Mouse (Mus musculus): ENCODE measurements around the gene Krt18. TPM values are rescaled to one million over a fixed set of nuclear protein-coding genes. Genes with fewer than 3 reads are reported as not detected.

Krt18 gene
- polyA plus RNA-seq, 1 experiment from 2014 or later, result 119 TPM

- H3K27ac ChIP-seq (ENCODE audit: low read length), result no peak overlapping the region
- no peaks in the 10 kb centered on the region; the same call in 1 of the 2 replicates for H3K27me3 ChIP-seq (ENCODE audit: control insufficient read depth, insufficient read depth, low read depth, low read length)
- no peaks in the 10 kb centered on the region for H3K4me1 ChIP-seq (ENCODE audit: control insufficient read depth, low read depth, low read length)
- H3K36me3 ChIP-seq (ENCODE audit: control insufficient read depth, insufficient read depth), result no peaks in the 10 kb centered on the region
- no peak overlapping the region for H3K9ac ChIP-seq (ENCODE audit: low read depth, low read length)
- H3K9me3 ChIP-seq (replicated peaks; ENCODE audit: control insufficient read depth, low read length), result no peaks in the 10 kb centered on the region
- no peak overlapping the region for H3K4me2 ChIP-seq (ENCODE audit: low read depth, low read length)
- WGBS (ENCODE audit: insufficient replicate concordance), result 61% methylated on average over 3 of the region's 3 CpGs
- ATAC-seq (ENCODE audit: low read depth), result no peak
- H3K4me3 ChIP-seq (ENCODE audit: low read depth, low read length), result no peak overlapping the region
Observed at GRCm38 (mm10) chr15:102044745-102045144, 16.8 kb downstream of the Krt18 start.

GRCm38 (mm10) chr15:102045691-102046090, 17.7 kb downstream of the Krt18 start:
- 56% methylated on average over 10 of the region's 10 CpGs for WGBS (ENCODE audit: insufficient replicate concordance)
- Histone ChIP-seq H3K27me3 (ENCODE audit: control insufficient read depth, insufficient read depth, low read depth, low read length) (no peaks in the 10 kb centered on the region; the same call in 1 of the 2 replicates), H3K36me3 (ENCODE audit: control insufficient read depth, insufficient read depth) (no peaks in the 10 kb centered on the region)

GRCm38 (mm10) chr15:102048006-102048405, 20.0 kb downstream of the Krt18 start:
- ATAC-seq (ENCODE audit: low read depth), result no peak
- no peaks in the 10 kb centered on the region for H3K9me3 ChIP-seq (replicated peaks; ENCODE audit: control insufficient read depth, low read length)
- no peak overlapping the region for H3K27ac ChIP-seq (ENCODE audit: low read length)
- H3K4me1 ChIP-seq (ENCODE audit: control insufficient read depth, low read depth, low read length), result no peaks in the 10 kb centered on the region
- H3K36me3 ChIP-seq (ENCODE audit: control insufficient read depth, insufficient read depth), result no peaks in the 10 kb centered on the region
- H3K4me3 ChIP-seq (ENCODE audit: low read depth, low read length), result no peak overlapping the region
- no peak overlapping the region for H3K9ac ChIP-seq (ENCODE audit: low read depth, low read length)
- H3K4me2 ChIP-seq (ENCODE audit: low read depth, low read length), result no peak overlapping the region
- WGBS (ENCODE audit: insufficient replicate concordance), result 66% methylated on average over 6 of the region's 6 CpGs
- H3K27me3 ChIP-seq (ENCODE audit: control insufficient read depth, insufficient read depth, low read depth, low read length), result peaks cover 6% of the 10 kb centered on the region; the same call in 1 of the 2 replicates

More at GRCm38 (mm10) chr15:102045691-102046090, 17.7 kb downstream of the Krt18 start:
- no peak for ATAC-seq (ENCODE audit: low read depth)
- Histone ChIP-seq H3K4me2 (ENCODE audit: low read depth, low read length) (no peak overlapping the region), H3K9me3 (replicated peaks; ENCODE audit: control insufficient read depth, low read length) (no peaks in the 10 kb centered on the region), H3K9ac (ENCODE audit: low read depth, low read length) (no peak overlapping the region), H3K4me3 (ENCODE audit: low read depth, low read length) (no peak overlapping the region), H3K4me1 (ENCODE audit: control insufficient read depth, low read depth, low read length) (no peaks in the 10 kb centered on the region), H3K27ac (ENCODE audit: low read length) (no peak overlapping the region)

- H3K4me2 ChIP-seq (ENCODE audit: low read depth, low read length), result no peak overlapping the region
- H3K27me3 ChIP-seq (ENCODE audit: control insufficient read depth, insufficient read depth, low read depth, low read length), result peaks cover 6% of the 10 kb centered on the region; the same call in 1 of the 2 replicates
- ATAC-seq (ENCODE audit: low read depth), result no peak
- H3K36me3 ChIP-seq (ENCODE audit: control insufficient read depth, insufficient read depth), result no peaks in the 10 kb centered on the region
- H3K9me3 ChIP-seq (replicated peaks; ENCODE audit: control insufficient read depth, low read length), result no peaks in the 10 kb centered on the region
- H3K4me3 ChIP-seq (ENCODE audit: low read depth, low read length), result no peak overlapping the region
- H3K9ac ChIP-seq (ENCODE audit: low read depth, low read length), result no peak overlapping the region
- no peak overlapping the region for H3K27ac ChIP-seq (ENCODE audit: low read length)
- no peaks in the 10 kb centered on the region for H3K4me1 ChIP-seq (ENCODE audit: control insufficient read depth, low read depth, low read length)
Observed at GRCm38 (mm10) chr15:102049871-102050270, 21.9 kb downstream of the Krt18 start.

- Histone ChIP-seq H3K4me2 (ENCODE audit: low read depth, low read length) (peak overlapping the region; percentile 54), H3K27ac (ENCODE audit: low read length) (peak overlapping the region; percentile 10; the same call in 1 of the 2 replicates), H3K9ac (ENCODE audit: low read depth, low read length) (peak overlapping the region; percentile 52), H3K36me3 (ENCODE audit: control insufficient read depth, insufficient read depth) (no peaks in the 10 kb centered on the region), H3K9me3 (replicated peaks; ENCODE audit: control insufficient read depth, low read length) (no peaks in the 10 kb centered on the region), H3K4me1 (ENCODE audit: control insufficient read depth, low read depth, low read length) (no peaks in the 10 kb centered on the region), H3K27me3 (ENCODE audit: control insufficient read depth, insufficient read depth, low read depth, low read length) (peaks cover 6% of the 10 kb centered on the region; the same call in 1 of the 2 replicates), H3K4me3 (ENCODE audit: low read depth, low read length) (peak overlapping the region; percentile 47)
- ATAC-seq (ENCODE audit: low read depth), result peak; percentile 35; the same call in 1 of the 2 replicates
- WGBS (ENCODE audit: insufficient replicate concordance), result 2% methylated on average over 31 of the region's 33 CpGs
Observed at GRCm38 (mm10) chr15:102051920-102052683, 24.1 kb downstream of the Krt18 start.

DNA sequence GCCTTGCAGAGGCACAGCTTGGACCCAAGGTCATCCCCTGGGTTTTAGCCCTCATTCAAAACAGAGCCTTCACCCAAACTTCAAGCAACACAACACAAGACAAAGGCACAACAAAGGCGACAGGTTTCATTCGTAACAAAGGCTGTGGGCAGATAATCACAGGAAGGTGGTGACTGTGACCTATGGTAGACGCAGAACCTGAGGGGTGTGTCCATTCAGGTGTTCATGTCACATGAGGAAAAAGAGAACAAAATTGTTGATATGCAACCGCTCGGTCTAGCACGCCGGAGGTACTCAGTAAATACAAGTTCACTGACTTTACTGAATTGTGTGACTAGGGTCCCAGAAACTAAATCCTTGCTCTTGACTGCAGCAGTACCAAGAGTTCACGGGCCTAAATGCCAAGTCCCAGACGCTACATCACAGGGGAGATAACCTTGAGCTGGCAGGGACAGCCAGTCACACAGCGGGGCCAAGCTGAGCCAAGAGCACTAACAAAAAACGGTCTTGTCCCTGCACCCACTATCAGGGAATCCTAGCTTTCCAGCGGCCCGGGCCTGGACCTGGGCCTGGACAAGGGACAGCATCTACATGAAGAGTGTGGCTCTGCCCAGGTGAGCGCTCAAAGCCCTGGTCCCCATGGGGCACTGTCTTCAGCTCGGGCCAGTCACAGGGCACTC, 28.7 kb downstream of the Krt18 start:
- Histone ChIP-seq H3K9me3 (replicated peaks; ENCODE audit: control insufficient read depth, low read length) (no peaks in the 10 kb centered on the region), H3K27ac (ENCODE audit: low read length) (no peak overlapping the region), H3K36me3 (ENCODE audit: control insufficient read depth, insufficient read depth) (no peaks in the 10 kb centered on the region), H3K9ac (ENCODE audit: low read depth, low read length) (no peak overlapping the region), H3K27me3 (ENCODE audit: control insufficient read depth, insufficient read depth, low read depth, low read length) (peaks cover 4% of the 10 kb centered on the region; the same call in 1 of the 2 replicates), H3K4me1 (ENCODE audit: control insufficient read depth, low read depth, low read length) (no peaks in the 10 kb centered on the region), H3K4me2 (ENCODE audit: low read depth, low read length) (no peak overlapping the region), H3K4me3 (ENCODE audit: low read depth, low read length) (no peak overlapping the region)
- 67% methylated on average over 15 of the region's 15 CpGs for WGBS (ENCODE audit: insufficient replicate concordance)
- ATAC-seq (ENCODE audit: low read depth), result no peak

DNA sequence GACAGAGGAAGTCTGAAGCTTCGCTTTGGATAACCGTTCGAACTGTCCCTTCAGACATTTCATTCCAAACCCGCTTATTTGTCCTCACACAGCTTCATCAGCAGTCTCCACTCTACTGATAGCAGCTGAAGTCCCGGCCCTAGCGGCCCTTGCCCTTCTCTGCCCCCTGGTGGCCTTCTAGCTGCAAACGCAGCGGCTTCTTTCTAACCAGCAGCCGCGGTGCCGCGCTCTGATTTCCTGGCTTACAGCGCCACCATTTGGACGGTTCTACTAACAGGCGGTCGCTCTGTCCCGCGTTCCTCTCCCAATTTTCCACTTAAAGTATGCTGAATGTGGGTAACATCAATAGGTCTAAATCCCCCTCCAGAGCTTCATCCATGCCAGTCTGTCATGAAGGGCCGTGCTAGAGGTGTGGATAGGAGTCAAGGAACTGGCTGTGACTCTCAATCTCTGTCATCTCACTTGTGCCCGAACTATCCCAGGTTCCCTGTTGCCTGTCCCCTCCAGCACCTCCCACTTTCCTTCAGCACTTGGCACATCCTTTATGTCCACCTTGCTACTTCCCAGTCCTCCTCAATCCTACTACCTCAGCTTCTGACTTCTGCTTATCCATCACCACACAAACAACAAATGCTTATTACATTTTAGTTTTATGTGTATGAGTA, 37.8 kb downstream of the Krt18 start:
- peaks cover 7% of the 10 kb centered on the region for H3K27me3 ChIP-seq (ENCODE audit: control insufficient read depth, insufficient read depth, low read depth, low read length)
- 4% methylated on average over 20 of the region's 20 CpGs for WGBS (ENCODE audit: insufficient replicate concordance)
- no peak overlapping the region for H3K27ac ChIP-seq (ENCODE audit: low read length)
- no peak overlapping the region for H3K4me3 ChIP-seq (ENCODE audit: low read depth, low read length)
- peaks cover 4% of the 10 kb centered on the region for H3K4me1 ChIP-seq (ENCODE audit: control insufficient read depth, low read depth, low read length)
- H3K9ac ChIP-seq (ENCODE audit: low read depth, low read length), result no peak overlapping the region
- H3K9me3 ChIP-seq (replicated peaks; ENCODE audit: control insufficient read depth, low read length), result no peaks in the 10 kb centered on the region
- H3K36me3 ChIP-seq (ENCODE audit: control insufficient read depth, insufficient read depth), result no peaks in the 10 kb centered on the region
- no peak overlapping the region for H3K4me2 ChIP-seq (ENCODE audit: low read depth, low read length)
- ATAC-seq (ENCODE audit: low read depth), result peak; percentile 78

DNA sequence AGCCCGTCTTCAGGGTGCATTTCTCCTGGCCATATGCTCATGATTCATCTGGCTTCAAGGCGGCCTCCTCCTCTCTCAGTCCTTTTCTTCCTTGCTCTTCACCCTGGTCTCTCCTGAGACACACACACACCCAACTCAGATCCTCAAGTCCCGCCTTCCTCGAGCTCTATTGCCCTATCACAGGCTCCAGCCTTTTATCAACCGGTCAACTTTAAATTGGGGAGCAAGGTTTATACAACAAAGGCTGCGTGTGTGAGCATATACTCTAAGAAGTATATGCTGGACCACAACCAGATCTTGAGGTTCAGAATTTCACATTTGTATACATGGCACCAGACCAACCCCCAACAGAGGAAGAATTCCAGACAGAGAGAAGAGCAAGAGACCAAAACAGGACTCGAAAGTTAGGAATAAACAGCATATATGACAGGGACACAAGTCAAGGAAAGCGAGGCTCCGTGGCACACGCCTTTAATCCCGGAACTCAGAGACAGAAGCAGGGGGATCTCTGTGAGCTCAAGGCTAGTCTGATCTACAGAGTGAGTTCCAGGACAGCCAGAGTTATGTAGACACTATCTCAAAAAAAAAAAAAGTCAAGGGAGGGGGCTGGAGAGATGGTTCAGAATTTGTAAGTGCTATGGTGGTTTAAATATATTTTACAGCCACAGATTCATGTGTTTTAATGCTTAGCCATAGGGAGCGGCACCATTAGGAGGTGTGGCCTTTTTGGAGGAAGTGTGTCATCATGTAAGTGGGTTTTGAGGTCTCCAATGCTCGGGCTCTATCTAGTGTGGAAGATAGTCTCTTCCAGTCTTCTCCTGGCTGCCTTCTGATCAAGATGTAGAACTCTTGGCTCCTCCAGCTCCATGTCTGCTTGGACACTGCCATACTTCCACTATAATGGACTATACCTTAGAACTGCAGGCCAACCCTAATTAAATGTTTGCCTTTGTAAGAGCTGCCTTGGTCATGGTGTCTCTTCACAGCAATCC, 42.8 kb downstream of the Krt18 start:
- no peaks in the 10 kb centered on the region for H3K36me3 ChIP-seq (ENCODE audit: control insufficient read depth, insufficient read depth)
- no peak overlapping the region for H3K4me2 ChIP-seq (ENCODE audit: low read depth, low read length)
- no peaks in the 10 kb centered on the region for H3K9me3 ChIP-seq (replicated peaks; ENCODE audit: control insufficient read depth, low read length)
- 56% methylated on average over 13 of the region's 13 CpGs for WGBS (ENCODE audit: insufficient replicate concordance)
- no peak overlapping the region for H3K27ac ChIP-seq (ENCODE audit: low read length)
- no peak overlapping the region for H3K9ac ChIP-seq (ENCODE audit: low read depth, low read length)
- H3K4me1 ChIP-seq (ENCODE audit: control insufficient read depth, low read depth, low read length), result peaks cover 11% of the 10 kb centered on the region
- H3K27me3 ChIP-seq (ENCODE audit: control insufficient read depth, insufficient read depth, low read depth, low read length), result peaks cover 7% of the 10 kb centered on the region
- ATAC-seq (ENCODE audit: low read depth), result no peak
- H3K4me3 ChIP-seq (ENCODE audit: low read depth, low read length), result no peak overlapping the region

All from liver, embryonic 16.5 days (tissue).